Mouse (Mus musculus): ENCODE data around the gene Ntrk3. TPM values are rescaled to one million over a fixed set of nuclear protein-coding genes. Genes with fewer than 3 reads are reported as not detected.

Gene Ntrk3
- polyA plus RNA-seq, 1 experiment from 2014 or later: 23.6 TPM

DNA sequence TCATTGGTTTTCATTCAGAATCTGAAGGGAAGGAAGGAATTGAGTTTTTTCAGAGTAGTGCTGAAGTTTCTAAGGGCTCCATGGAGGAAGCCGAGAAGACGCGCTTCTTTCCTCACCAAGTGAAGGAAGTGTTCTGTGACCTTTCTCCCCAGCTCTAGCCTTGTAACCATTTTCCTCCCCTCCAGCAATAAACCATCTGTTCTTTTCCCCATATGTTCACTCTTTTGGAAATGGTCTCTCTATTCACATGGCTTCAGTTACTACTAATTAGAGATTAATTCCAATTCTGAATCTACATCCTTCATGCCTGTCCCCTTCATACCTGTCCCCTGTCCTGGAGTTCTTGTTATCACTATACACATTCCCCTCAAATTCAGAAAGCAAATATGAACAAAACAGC is 209.8 kb downstream of the Ntrk3 start:
- WGBS: 71% methylated on average over 3 of the region's 3 CpGs
- no peak overlapping the region for H3K9ac ChIP-seq

DNA sequence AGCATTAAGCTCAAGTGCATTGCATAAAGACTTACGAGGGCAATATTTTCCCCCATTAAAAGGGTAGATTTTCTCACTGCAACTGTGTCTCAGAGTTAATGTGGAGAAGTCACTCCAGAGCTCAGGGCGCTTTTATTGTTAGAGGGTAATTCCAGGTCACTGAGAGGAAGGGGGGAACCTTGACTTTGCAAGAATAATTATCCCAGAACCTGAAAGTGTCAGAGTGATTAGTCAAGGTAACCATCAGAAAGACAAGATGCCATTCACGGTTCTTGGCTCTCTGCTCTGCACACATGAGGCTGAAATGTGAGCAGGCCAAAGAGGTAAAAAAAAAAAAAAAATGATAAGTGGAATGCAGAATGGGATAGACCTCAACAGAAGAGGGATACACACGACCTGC is 210.2 kb downstream of the Ntrk3 start:
- WGBS: 52% methylated on average over 4 of the region's 4 CpGs
- no peak overlapping the region for H3K4me3 ChIP-seq
- no peak overlapping the region for H3K4me2 ChIP-seq

More for the DNA sequence above, 209.8 kb downstream of the Ntrk3 start:
- Histone ChIP-seq H3K4me1 (replicated peaks) (peaks cover 49% of the 10 kb centered on the region), H3K9me3 (no peaks in the 10 kb centered on the region), H3K27ac (replicated peaks) (no peak overlapping the region), H3K27me3 (no peaks in the 10 kb centered on the region), H3K4me3 (no peak overlapping the region), H3K36me3 (no peaks in the 10 kb centered on the region), H3K4me2 (no peak overlapping the region)
- no peak for ATAC-seq (ENCODE audit: low read depth)

DNA sequence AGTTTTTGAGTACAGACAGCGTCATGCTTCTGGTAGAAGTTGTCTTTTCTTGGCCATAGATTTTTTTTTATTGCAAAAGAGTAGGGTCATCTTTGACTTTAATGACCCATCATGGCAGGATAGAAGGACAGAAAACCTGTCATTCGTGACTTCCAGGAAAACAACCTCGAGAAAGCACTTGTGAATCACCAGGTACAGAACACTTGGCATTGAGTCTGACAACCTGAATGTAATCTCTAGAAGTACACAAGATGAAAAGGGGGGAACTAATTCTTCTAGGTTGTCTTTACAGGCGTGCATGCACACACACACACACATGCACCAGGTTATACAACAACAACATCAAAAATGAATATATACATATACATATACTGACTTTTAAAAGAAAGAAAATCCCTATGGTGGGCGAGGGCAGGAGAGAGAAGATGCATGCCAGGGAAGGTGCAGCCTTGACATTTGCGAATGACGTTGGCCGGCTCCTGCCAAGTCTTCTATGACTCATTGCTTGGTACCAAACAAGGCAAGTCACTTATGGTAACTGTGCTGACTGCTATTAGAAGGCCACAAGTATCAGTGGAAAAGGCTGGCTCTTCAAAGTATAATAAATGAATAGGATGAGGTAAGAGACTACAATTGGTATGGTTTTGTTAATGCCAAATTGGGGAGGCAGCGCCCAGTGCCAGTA is 217.4 kb downstream of the Ntrk3 start:
- ATAC-seq (ENCODE audit: low read depth): no peak
- 92% methylated on average over 9 of the region's 9 CpGs for WGBS

More for the DNA sequence above, 210.2 kb downstream of the Ntrk3 start:
- H3K27me3 ChIP-seq: no peaks in the 10 kb centered on the region
- H3K9me3 ChIP-seq: no peaks in the 10 kb centered on the region
- no peak overlapping the region for H3K27ac ChIP-seq (replicated peaks)
- no peaks in the 10 kb centered on the region for H3K36me3 ChIP-seq
- H3K4me1 ChIP-seq (replicated peaks): peaks cover 49% of the 10 kb centered on the region
- H3K9ac ChIP-seq: no peak overlapping the region
- no peak for ATAC-seq (ENCODE audit: low read depth)

DNA sequence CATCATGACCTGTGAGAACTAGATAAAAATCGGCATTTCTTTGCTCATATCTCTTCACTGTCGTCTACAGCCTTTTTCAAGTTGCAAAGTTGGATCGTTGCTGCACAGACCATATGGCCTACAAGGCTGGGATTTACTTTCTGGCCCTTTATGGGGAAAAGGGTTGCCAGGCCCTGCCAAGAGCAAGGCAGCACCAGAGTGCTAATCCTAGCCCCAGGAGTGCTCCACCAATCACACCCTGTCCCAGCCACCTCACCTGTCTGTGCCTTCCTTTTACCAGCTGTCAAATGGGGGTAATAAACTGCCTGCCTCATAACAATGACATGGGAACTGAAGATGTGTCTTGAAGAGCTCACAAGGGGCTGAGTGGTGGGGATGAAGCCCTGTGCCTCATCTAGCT is 218.1 kb downstream of the Ntrk3 start:
- 87% methylated on average over 3 of the region's 3 CpGs for WGBS
- Histone ChIP-seq H3K36me3 (peaks cover 23% of the 10 kb centered on the region), H3K9me3 (no peaks in the 10 kb centered on the region), H3K4me3 (no peak overlapping the region), H3K27ac (replicated peaks) (no peak overlapping the region), H3K27me3 (no peaks in the 10 kb centered on the region), H3K9ac (no peak overlapping the region), H3K4me2 (no peak overlapping the region), H3K4me1 (replicated peaks) (peaks cover 9% of the 10 kb centered on the region)
- ATAC-seq (ENCODE audit: low read depth): no peak

More for the DNA sequence above, 217.4 kb downstream of the Ntrk3 start:
- peaks cover 17% of the 10 kb centered on the region for H3K36me3 ChIP-seq
- H3K27me3 ChIP-seq: no peaks in the 10 kb centered on the region
- H3K27ac ChIP-seq (replicated peaks): no peak overlapping the region
- no peak overlapping the region for H3K9ac ChIP-seq
- H3K4me1 ChIP-seq (replicated peaks): peaks cover 16% of the 10 kb centered on the region
- H3K4me2 ChIP-seq: no peak overlapping the region
- H3K4me3 ChIP-seq: no peak overlapping the region
- no peaks in the 10 kb centered on the region for H3K9me3 ChIP-seq

DNA sequence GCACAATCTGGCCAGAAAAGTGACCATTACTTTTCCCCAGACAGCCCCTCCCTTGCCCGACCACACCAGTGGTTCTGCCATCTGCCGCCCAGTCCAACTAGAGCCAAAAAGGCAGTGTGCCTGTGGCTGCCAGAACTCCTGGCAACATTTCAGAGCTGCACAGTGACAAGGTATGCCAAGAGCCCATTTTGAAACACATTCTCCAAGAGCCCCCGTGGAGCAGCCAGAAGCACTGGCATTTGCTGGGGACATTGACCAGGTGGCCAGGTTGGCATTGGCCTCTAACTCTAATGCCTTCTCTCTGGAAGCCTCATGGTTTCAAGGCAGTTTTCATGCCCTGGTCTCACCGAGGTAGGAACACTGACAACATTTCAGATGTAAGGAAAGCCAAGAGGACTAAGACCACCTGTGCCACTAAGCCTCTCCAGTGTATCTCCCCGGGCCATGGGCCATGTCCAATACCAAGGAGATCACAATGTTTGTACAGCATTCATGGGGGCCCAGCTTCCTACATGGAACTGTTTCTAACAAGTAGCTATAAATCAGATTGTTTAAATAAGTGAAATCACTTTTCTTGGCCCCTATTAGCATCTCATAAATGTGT is 218.9 kb downstream of the Ntrk3 start:
- Histone ChIP-seq H3K4me2 (no peak overlapping the region), H3K4me1 (replicated peaks) (peaks cover 1% of the 10 kb centered on the region; the same call in 1 of the 2 replicates), H3K36me3 (peaks cover 31% of the 10 kb centered on the region), H3K27me3 (no peaks in the 10 kb centered on the region), H3K9me3 (no peaks in the 10 kb centered on the region), H3K9ac (no peak overlapping the region), H3K4me3 (no peak overlapping the region), H3K27ac (replicated peaks) (no peak overlapping the region)
- WGBS: 85% methylated on average over 5 of the region's 5 CpGs
- ATAC-seq (ENCODE audit: low read depth): no peak

DNA sequence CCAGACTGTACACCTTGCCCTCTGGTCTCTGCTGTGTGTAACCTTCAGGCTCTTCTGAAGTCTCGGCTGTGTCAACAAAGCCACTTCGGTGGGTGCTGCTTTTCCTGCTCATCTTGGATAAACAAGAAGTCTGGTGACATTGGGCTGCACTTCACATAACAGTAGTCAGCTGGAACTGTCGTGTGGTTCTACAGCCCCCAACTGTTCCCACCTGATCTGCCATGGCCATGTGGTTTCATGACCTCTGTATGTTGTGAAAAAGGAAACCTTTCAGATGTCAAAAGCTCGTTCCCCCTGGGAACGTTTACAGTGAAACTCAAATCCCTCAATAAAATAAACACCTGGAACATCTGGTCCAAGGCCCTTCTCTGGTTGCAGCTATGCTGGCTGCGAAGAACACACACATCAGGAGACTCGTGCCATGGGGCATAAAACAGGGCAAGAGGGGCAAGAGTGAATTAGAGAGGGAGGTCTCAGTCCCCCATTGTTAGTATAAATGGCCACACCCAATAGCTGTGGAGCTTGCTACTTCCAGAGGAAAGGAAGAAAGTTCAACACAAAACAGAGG is 222.7 kb downstream of the Ntrk3 start:
- H3K9me3 ChIP-seq: no peaks in the 10 kb centered on the region
- no peak for ATAC-seq (ENCODE audit: low read depth)
- no peaks in the 10 kb centered on the region for H3K27me3 ChIP-seq
- no peak overlapping the region for H3K4me3 ChIP-seq
- peaks cover 42% of the 10 kb centered on the region for H3K36me3 ChIP-seq
- no peak overlapping the region for H3K9ac ChIP-seq
- H3K27ac ChIP-seq (replicated peaks): no peak overlapping the region
- 82% methylated on average over 7 of the region's 7 CpGs for WGBS
- no peaks in the 10 kb centered on the region for H3K4me1 ChIP-seq (replicated peaks)
- H3K4me2 ChIP-seq: no peak overlapping the region

DNA sequence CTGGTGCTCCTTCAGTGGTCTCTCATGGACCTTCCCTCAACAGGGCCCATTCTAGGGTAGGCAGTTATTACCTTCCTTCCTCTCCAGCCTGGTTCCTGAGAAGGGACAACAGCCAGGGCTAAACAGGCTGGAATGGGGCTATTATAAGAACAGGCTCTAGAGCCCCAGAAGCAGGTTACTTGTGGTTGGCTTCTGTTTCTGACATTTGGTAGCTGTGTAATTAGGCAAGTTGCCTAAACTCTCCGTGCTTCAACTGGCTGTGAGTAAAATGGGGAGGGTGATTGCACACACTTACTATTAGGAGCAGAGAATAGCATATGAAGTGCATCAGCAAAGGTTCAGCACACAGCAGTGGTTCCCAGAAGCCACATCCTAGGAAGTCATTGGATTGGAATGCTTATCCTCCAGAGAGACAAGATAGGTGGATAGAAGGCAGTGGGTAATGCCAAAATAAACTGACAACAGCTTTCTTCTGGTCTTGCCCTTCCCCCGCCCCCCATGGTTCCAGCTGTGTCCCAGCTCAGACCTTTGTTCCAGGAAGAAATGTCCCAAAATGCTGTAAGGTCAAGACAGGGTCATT is 230.7 kb downstream of the Ntrk3 start:
- Histone ChIP-seq H3K4me3 (no peak overlapping the region), H3K27me3 (no peaks in the 10 kb centered on the region), H3K4me2 (no peak overlapping the region), H3K4me1 (replicated peaks) (no peaks in the 10 kb centered on the region), H3K9ac (no peak overlapping the region), H3K9me3 (no peaks in the 10 kb centered on the region), H3K36me3 (peaks cover 35% of the 10 kb centered on the region), H3K27ac (replicated peaks) (no peak overlapping the region)
- no peak for ATAC-seq (ENCODE audit: low read depth)
- WGBS: 80% methylated on average over 2 of the region's 2 CpGs

DNA sequence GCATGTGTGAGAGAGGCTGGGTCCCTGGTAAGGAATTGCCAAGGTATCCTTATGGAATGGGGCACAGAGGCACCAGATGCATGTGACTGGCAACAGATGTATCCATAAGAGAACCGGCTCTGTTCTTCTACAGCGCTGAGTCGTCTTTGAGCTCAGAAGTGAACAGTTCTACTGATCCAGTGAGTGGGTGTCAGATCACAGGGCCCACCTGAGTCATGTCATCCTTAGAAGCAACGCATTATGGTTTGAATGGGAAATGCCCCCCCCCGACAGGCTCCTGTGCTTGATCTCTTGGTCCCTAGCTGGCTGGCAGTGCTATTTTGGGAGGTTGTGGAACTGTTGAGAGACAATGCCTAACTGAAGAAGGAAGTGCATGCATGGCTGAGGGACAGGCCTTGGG is 236.9 kb downstream of the Ntrk3 start:
- no peak overlapping the region for H3K9ac ChIP-seq
- H3K9me3 ChIP-seq: no peaks in the 10 kb centered on the region
- no peak overlapping the region for H3K4me2 ChIP-seq
- no peaks in the 10 kb centered on the region for H3K4me1 ChIP-seq (replicated peaks)
- 90% methylated on average over 5 of the region's 5 CpGs for WGBS
- 0 out of 2 replicates have a peak, but pooled peaks cover 5% of the 10 kb centered on the region for H3K36me3 ChIP-seq
- no peak overlapping the region for H3K27ac ChIP-seq (replicated peaks)
- H3K4me3 ChIP-seq: no peak overlapping the region
- no peaks in the 10 kb centered on the region for H3K27me3 ChIP-seq
- no peak for ATAC-seq (ENCODE audit: low read depth)

DNA sequence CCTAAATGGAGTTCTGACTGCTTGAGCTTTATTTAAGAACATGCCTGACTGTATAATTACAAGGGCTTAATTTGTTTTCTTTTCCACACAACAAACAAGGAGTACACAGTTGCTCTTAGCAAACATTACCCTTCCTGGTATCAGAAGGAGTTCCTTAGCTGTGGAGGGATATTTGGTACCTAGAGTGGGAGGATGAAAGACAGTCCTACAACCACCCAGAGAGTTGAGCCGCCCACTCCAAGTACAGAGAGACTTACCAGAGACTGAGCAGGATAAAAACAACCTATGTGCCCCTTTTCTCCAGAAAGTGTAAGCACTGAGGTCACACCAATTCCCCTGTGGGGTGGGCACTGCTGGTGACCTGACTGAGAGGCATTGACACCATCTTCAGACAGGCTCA is 237.8 kb downstream of the Ntrk3 start:
- H3K9me3 ChIP-seq: no peaks in the 10 kb centered on the region
- H3K36me3 ChIP-seq: peaks cover 8% of the 10 kb centered on the region; the same call in 1 of the 2 replicates
- no peak overlapping the region for H3K4me2 ChIP-seq
- no peak overlapping the region for H3K27ac ChIP-seq (replicated peaks)
- WGBS: 100% methylated on average over 1 of the region's 1 CpGs
- no peak overlapping the region for H3K9ac ChIP-seq
- no peak overlapping the region for H3K4me3 ChIP-seq
- H3K4me1 ChIP-seq (replicated peaks): no peaks in the 10 kb centered on the region
- no peaks in the 10 kb centered on the region for H3K27me3 ChIP-seq
- ATAC-seq (ENCODE audit: low read depth): no peak

DNA sequence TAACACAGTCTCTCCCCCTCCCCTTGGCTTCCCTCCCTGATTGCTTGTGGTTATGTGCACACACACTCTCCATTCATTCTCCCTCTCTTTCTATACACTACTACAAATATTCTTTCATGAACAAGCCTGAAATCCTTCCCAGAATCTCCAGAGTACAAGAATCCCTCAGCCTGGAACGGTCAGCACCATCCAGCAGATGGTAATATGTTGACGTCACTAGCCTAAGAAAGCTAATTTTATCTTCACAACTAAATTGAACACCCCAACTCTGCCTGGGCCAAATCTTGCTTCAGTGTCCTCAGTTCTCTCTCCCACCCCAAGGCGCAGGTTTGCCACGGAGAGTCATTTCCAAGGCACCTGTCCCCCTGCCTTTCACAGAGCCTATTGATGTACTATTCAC is 239.5 kb downstream of the Ntrk3 start:
- H3K27ac ChIP-seq (replicated peaks): no peak overlapping the region
- no peak overlapping the region for H3K9ac ChIP-seq
- peaks cover 15% of the 10 kb centered on the region for H3K36me3 ChIP-seq
- H3K27me3 ChIP-seq: no peaks in the 10 kb centered on the region
- H3K4me3 ChIP-seq: no peak overlapping the region
- no peaks in the 10 kb centered on the region for H3K9me3 ChIP-seq
- ATAC-seq (ENCODE audit: low read depth): no peak
- no peaks in the 10 kb centered on the region for H3K4me1 ChIP-seq (replicated peaks)
- no peak overlapping the region for H3K4me2 ChIP-seq
- WGBS: 93% methylated on average over 4 of the region's 4 CpGs

DNA sequence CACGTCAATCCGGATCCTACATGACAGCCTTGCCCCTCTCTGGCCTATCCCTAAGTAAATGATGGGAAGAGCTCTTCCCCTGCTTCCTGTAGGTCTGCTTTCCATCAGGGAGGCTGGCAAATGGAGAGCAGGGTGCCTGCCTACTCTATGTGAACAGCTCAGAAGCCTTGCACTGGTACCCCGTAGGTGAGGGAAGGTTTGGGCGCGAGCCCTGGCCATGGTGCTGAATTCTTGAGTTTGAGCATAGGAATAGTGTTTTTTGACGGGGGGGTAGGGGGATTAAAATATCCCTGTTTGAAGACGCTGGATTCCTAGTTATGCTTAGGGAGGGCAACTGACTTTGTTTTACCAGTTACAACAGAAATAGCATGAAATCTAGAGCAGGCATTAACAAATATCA is 240.0 kb downstream of the Ntrk3 start:
- Histone ChIP-seq H3K9me3 (no peaks in the 10 kb centered on the region), H3K9ac (no peak overlapping the region), H3K4me1 (replicated peaks) (no peaks in the 10 kb centered on the region), H3K4me2 (no peak overlapping the region), H3K27ac (replicated peaks) (no peak overlapping the region), H3K36me3 (peaks cover 15% of the 10 kb centered on the region), H3K4me3 (no peak overlapping the region), H3K27me3 (no peaks in the 10 kb centered on the region)
- no peak for ATAC-seq (ENCODE audit: low read depth)
- 58% methylated on average over 7 of the region's 7 CpGs for WGBS

DNA sequence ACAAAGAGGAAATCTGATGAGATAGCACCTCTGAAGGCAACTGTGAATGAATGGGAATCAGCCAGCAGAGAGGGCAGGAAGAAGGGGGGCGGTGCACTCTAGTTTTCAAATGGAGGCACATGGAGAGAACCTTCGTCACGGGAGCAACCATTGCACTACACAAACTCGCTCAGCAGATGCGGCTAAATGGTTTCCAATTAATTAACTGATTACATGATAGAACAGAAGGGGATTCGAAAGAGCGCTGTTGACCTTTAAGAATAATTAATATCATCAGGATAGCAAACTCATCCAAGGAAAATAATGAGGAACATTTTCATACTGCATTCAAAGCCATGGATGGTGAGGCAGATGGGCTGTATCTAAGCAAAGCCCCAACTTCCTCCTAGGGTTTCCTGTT is 244.2 kb downstream of the Ntrk3 start:
- 63% methylated on average over 7 of the region's 7 CpGs for WGBS
- Histone ChIP-seq H3K27ac (replicated peaks) (no peak overlapping the region), H3K9ac (no peak overlapping the region), H3K36me3 (peaks cover 15% of the 10 kb centered on the region), H3K9me3 (no peaks in the 10 kb centered on the region), H3K4me3 (no peak overlapping the region), H3K27me3 (no peaks in the 10 kb centered on the region), H3K4me1 (replicated peaks) (no peaks in the 10 kb centered on the region), H3K4me2 (no peak overlapping the region)
- ATAC-seq (ENCODE audit: low read depth): no peak; the same call in 1 of the 2 replicates
